Mouse (Mus musculus) heart, adult 8-10 months (tissue): ENCODE results near the gene Drc1. TPM values are rescaled to one million over a fixed set of nuclear protein-coding genes. Genes with fewer than 3 reads are reported as not detected.

ENCODE experiments used
- DNase-seq: peaks from one replicate; pipeline ENCODE4 v3.0.0; 2022; ENCODE audit warnings: low spot score
- total RNA-seq, 4 experiments: library from RNA; stranded (reverse); gene quantifications; 2 replicates each; pipeline ENCODE4 v1.2.4; 2022

Drc1 gene
- total RNA-seq, 4 experiments from 2014 or later, result not detected

DNA sequence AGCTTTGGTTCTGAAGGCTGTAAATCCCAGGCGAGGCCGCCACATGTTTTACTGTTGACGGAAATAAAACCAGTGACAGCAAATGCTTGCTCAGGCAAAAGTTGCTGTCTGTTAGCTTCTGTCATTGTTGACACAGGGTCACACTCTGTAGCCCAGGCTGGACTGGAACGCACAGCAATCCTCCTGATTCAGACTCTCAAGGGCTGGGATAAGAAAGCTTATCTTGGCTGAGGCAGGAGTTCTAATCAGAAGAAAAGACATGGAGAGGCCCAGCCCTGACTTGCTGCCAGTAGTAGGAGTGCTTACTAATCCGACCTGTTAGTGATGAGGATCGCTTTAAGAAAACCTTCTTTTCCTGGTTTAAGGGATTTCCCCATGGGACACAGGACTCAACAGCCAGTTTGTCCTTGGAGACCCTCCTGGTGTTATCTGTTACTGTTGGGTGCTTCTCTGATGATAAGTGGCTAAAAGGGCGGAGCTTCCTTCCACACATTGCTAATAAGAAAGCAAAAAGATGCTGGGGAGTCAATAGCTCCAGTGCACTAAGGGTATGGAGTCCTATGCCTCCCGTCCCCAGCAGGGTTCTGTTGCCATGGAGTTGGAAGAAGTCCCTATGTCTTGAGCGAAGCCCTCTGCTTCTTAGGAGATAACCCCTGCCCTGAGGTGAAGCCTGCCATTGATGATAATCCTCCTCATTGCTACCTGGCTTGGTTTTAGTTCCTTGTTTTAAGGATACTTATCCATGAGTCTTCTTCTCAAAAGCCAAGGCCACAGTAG is 6.1 kb downstream of the Drc1 start:
- DNase-seq, result no peak

DNA sequence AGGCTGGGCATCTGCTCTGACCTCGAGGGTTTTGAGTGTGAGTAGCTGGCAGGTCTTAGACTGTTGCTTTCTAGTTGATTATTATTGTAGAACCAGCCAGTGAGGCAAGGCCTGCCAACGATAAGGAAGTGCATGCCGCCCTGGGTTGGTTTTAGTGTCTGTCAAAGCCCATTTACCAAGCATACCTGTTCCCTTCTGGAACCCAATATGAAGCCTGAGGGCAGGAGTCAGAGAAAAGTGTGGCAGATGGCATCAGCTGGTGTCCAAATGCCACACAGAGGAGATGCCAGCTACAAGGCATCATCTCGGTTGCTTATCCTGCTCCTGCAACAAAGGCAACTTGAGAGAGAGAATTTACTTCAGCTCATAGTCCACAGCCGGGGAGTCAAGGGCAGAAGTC is 59.6 kb downstream of the Drc1 start:
- no peak for DNase-seq

DNA sequence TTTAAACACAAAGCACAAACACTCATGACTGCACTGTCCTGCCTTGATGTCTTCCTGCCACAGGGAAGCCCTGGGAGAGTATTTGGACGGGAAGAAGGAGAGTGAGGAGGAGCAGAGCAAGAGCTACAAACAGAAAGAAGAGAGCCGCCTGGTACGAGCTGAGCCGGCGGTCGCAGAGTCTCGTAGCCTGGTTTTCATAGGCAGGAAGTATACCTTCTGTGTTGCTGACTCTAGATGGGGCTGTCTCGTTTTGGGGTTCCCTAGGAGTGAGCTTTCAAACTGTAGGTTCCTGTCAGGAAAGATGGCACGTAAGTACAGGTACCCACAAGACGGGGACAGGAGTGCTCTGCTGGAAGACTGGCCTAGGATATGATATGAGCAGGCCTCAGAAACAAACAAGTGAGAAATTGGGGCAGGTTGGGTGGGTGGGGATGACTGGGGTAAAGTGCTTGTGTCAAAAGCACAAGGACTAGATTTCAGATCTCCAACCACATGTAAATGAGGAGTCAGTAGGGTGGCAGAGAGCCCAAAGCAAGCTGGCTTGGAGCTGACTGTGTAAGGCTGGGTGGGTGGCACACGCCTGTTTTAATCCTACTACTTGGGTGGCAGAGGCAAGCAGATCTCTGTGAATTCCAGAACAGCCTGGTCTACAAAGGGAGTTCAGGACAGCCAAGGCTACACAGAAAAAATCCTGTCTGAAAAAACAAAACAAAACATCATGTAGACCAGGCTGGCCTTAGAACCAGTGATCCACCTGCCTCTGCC is 60.6 kb downstream of the Drc1 start:
- DNase-seq, result no peak

DNA sequence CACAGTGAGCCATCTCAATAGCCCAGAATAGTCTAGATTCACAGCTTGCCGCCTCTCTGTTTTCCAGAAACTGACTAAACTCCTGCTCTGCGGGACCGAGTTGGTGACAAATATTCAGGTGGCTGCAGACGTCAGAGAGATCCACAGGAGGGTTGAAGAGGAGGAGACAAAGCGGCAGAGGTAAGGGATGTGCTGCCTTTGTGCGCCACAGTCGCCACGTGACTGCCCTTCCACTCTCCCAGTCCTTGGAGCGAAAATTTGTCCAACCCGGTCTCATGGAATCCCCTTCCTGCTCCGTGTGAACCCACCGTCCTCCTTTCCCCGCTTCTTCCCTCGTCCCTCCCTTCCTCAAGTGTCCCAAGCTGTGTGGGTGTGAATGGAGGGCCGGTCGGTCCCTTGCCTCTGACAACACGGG is 61.4 kb downstream of the Drc1 start:
- DNase-seq, result no peak

DNA sequence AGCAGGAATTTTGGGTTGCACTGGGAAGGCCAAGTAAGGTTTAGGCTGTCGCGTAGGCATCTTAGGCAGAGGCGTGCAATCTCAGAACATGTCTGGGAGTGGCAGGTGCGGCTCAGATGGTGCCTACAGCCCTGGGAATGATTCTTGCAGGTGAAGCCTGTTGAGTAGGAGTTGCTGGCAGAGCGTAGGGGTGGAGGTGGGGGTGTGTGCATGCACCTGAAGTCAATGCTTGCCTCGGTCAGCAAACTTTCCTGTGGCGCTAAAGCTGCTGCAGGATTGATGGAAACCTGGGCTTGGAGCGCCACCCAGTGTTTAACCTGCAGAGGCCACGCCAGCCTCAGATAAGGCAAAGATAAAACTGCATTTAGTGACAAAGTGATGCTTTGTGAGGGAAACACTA is 61.9 kb downstream of the Drc1 start:
- DNase-seq, result peak; percentile 31

DNA sequence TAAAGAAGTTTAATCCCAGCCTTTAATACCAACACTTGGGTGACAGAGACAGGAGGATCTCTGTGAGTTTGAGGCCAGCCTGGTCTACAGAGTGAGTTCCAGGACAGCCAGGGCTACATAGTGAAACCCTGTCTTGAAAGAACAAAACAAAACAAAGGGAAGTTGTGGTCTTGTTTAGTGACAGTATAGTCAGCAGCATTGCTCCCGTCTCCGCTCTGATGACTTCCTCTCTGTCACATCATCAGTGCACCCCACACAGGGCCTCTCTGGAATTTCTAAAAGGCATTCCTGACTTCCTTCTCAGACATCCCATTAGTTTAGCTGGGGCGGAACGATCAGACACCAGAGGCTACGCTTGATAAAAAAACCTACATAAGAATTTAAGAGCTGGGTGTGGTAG is 62.7 kb downstream of the Drc1 start:
- no peak for DNase-seq

DNA sequence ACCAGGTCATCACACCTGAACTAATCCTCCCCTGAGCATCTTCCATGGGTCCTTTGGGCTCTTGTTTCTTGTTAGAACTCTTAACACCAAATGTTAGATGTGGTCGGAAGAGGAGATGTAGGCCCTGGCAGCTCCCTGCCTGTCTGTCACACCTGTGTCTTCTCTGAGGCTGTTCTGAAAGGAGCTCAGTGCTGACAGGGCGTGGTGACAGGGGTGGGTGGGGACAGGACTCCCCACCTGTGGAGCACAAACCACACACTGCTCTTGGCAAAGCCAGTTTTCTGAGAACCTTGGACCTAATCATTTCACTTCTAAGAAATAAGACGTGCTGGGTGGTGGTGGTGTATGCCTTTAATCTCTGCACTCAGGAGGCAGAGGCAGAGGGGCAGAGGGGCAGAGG is 72.4 kb downstream of the Drc1 start:
- DNase-seq, result no peak

DNA sequence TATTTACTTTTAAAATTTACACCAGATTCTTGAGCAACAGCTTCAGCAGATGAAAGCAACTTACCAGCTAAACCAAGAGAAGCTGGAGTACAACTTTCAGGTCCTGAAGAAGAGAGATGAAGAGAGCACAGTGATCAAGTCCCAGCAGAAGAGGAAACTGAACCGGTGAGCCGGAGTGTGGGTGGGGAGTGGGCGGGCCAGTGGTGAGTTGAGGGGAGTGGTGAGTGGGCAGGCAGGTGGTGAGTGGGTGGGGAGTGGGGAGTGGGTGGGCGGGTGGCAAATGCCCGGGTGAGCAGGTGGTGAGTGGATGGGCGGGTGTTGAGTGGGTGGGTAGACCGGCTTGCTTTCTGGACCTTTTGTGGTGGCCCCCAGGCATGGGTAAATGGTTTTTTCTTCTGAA is 73.9 kb downstream of the Drc1 start:
- DNase-seq, result no peak

DNA sequence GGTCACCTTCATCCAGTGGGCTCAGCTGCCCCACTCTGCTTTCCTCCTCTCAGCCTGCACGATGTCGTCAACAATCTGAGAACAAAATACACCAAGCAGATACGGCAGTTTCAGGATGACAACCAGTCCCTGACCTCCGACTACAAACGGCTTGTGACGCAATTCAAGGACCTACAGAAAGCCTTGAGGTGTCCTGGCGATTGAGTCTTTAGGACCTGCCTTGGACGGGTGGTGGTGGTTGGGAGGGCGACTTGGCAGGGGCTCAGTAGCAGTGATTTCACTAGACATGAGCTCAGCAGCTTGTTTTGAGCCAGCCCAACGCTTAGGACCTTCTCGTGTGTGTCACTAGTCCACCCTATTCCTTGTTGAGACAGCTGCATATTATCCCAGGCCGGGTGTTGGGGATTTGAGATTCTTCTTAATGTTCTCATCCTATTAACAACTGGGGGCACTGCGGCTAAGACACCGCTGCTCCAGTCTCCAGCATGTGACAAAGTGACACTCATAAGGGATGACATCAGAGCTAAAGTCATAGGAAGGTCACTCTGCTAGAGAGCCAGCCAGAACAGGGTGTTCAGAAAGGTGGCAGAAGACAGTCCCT is 74.5 kb downstream of the Drc1 start:
- DNase-seq, result no peak

DNA sequence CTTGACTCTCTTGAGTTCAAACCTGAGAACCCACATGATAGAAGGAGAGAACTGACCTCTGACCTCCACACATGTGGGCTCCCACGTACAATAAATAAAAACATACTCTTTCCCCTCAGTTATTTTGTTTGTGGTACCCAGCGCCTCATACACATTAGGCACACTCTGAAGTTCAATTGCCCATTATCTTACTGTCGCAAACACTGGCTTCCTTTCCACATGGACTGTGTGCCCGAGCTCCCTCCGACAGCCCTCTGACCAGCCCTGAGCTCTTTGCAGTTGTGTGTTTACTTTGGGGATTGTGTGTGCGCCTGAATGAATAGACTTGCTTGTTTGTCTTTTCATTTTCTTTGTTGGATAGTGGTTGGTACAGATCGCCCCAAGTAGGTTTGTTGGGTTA is 75.5 kb downstream of the Drc1 start:
- no peak for DNase-seq

DNA sequence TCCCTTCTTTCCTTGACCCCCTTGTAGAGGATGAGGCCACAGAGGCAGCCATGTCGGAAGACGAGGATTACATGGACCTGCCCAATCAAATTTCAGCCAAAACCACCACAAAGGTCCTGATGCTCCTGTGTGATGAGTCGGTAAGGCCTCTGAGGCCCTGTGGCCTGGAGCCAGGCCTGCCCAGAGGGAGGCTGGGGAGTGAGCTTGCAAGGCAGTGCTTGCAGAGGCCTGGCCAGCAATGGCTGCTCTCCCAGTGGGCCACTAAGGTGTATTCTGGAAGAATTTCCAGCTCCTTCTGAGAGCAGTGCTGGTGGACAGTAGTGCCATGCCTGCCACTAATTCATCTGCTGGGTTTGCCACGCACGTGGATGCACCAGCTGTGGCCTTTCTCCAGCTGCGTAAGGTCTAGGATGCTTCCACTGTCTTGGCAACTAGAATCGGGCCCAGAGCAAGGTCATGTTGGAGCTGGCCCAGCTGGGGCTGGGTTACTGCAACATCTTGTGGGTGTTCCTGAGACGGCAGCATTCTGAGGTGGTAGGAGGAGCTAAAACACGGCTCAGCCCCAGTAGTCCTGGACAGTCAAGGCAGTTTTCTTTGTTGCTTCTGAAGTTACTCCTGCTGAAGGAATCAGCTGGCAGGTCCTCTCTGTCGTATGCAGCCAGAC is 77.4 kb downstream of the Drc1 start:
- no peak for DNase-seq

DNA sequence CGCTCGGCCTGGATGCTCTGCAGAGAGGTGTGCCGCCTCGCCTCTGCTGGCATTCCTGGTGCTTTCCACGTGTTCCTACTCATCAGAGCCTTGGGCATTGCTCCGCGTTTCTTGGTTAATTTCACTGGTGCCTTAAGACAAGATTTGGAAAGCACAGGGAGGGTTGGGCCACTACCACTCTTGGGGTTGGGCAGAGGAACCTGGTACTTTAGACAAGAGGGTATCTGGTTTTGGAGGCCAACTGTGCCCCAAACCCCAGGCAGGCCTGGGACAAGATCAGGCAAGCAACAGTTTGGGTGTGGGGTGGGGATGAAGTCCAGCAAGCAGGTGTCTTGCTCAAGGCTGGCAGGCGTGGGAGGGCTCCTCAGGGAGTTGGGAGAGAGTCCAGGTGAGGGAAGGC is 86.2 kb downstream of the Drc1 start:
- DNase-seq, result no peak

DNA sequence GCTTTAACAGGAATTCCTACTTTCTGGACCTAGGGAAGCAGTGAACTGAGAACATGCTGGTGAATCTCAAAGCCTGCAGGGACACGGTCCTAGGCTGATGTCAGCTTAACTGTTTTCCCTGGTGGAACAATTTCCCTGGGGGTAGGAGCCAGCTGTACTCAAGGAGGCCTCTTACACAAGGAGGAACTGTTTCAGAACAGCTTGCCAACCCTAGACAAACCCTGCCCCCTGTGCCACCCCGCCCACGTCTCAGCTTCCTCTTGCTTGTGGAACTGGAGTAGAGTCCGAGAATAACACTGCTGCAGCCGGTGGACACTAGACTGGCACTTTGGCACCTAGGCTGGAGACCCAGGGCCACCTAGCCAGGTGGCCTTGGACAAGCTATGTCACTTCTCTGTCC is 88.2 kb downstream of the Drc1 start:
- DNase-seq, result peak; percentile 38

DNA sequence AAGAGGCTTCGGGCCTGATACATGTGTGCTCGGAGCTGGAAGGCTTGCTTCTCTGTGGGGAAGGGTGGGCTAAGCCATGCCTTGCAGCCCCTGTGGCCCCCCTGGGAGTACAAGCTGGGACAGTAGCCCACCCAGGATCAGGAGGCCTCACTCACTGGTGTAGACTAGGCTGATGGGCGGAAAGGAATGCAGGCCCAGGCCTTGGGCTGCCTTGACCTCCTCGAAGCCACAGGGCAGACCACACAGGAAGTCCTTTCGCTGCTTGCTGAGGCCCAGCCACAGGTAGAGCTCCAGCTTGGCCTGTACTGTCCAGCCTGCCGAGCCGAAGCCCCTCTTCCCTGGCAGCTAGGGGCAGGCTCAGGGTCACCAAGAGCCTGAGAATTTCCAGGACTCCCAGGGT is 101.7 kb downstream of the Drc1 start:
- DNase-seq, result no peak

DNA sequence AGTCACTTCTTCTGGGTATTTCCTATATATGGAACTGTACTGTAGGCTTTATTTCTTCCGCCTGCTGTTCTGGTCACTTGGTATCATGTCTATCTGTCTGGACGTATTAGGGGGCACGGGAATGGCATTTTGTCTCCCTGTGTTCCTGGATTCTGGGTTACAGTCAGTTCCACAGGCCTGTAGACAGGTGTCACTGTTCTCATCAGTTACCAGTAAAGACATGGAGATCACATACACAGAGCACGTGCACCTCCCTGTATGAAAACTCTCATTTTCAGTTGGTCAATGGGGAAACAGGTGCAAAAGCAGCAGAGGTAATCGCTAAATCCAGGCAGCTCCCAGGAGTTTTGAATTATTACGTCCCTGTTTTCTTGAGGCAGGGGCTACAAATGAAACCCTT is 106.5 kb downstream of the Drc1 start:
- no peak for DNase-seq

DNA sequence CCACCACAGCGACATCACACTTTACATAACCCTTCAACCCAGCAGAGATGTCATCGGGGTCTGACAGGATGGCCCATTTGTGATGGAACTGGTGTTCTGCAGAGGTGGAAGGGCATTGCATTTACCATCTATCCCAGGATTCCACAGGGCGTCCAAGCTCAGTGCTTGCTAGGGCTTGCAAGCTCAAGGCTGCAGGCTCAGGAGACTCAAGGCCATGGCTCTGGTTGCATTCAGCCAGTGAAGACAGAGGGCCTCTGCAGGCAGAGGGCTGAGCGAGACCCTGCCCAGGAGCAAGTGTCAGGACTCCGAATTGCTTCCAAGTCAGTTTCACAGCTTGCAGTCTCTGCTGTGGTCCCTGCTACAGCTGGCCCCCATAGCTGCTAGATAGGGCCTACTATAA is 108.6 kb downstream of the Drc1 start:
- DNase-seq, result no peak

DNA sequence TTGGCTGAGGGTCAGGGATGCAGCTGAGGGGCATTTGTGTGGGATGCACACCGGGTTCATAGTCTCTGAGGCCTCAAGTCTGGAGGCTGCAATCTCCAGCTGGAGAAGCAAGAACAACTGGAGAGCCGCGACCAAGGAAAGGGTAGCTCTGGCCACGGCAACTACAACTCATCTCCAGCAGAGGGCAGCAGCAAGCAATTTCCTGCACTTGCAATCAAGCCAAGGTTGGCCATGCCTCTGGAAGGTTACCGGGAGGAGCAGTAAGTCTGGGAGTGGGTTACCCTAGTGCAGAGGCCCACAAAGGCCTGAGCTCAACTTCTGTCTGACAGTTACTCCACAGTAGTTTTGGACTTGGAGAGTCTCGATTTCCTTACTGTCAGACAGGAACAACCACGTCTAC is 110.3 kb downstream of the Drc1 start:
- peak; percentile 48 for DNase-seq

DNA sequence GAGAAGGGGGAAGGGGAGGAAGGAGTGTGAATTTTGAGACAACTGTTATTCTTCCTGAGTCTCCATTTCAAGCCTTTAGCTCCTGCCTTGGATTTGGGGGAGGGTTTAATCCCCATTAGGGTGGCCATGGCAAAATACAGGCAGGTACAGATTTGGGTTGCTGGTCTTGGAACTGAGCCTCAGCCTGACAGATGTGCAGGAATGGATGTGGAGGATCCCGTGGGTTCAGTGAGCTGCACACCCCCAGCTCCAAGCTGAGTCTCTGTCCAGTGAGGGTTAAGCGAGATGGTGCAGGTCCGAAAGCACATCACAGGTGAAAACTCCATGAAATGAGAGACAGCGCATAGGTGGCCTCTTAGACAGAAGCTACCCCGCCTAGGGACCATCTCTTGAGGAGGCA is 119.3 kb downstream of the Drc1 start:
- no peak for DNase-seq

DNA sequence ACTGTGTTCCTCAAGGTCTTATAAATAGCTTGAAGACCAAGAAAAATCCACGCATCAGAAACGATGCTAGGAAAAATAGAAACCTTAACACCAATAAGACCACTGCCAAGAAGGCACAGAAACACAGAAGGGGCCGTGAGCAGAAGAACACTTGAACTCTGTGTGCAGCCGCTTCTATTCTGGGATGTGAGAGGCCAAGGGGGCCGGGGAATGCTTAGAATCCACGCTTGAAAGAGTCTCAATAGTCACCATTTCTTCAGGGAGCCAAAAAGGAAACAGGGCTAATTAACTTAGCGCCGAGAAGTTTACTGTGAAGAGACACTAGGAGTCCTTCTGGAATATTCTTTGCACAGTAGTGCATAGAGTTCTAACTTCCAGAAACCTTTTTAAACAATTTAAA is 120.0 kb downstream of the Drc1 start:
- no peak for DNase-seq

DNA sequence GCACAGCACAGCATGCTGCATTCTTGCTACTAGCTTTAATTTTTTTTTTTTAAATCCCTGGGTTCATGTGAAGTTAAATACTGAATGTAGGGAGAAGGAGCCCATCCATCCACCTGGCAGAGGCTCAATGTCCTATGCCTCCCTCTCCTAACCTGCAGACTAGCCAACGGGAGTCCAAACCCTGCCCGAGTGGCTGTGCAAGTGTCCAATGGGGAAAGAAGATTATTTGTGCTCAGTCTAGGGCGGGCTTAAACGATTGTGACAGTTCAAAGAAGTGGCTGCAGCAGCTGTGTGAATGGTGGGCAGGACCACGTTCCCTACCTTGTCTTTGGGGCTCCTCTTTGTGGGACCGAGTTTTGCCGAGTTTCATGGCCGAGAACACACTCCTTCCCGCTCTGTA is 125.7 kb downstream of the Drc1 start:
- no peak for DNase-seq

DNA sequence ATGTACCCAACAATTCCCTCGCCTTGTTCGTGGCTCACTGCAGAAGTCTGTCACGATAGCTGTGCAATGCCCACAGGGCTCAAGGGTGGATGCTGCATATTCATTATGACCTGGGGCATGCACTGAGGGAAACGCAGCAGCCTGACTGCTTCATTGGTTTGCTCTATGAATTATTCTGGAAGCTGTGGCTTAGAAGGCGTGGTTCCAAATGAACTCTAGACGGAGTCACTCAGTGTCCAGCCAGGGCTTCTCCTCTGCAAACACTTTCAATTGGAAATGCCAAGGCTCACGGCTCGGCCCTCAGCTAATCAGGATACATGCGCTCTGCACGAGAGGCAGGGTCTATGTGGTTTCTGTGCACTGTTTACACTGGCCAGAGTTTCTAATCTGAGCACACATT is 130.3 kb downstream of the Drc1 start:
- DNase-seq, result no peak

DNA sequence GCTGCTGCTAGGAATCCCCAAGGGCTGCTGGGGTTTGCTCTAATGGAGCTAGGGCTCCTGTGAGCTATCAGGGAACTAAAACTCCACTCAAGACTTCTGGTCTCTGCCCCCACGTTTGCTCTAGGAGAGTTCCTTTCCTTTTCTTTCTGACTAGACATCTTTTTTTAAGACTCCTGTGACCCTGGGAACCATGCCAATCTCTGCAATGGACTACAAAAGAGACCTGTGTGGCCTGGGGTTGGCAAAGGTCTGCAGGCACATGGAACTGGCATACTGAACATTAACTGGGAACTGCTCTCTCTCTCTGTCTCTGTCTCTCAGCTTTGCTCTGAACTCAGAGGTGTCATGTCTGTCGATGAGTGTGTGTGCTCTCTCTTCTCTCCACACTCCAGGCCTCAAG is 134.2 kb downstream of the Drc1 start:
- no peak for DNase-seq
